Mouse (Mus musculus) C2C12 (cell line): Measurements from ENCODE around the gene Tmtc2.

Experiments
- CEBPB ChIP-seq: IDR thresholded peaks from one replicate; pipeline ENCODE4 v1.6.1; 2011; ENCODE audit warnings: low read depth, mild to moderate bottlenecking, control low read depth, moderate library complexity
- CTCF ChIP-seq: IDR thresholded peaks from one replicate; pipeline ENCODE4 v1.5.1; 2011; ENCODE audit not compliant: control insufficient read depth, insufficient read depth, insufficient read length
- MAX ChIP-seq: IDR thresholded peaks from one replicate; pipeline ENCODE4 v1.6.1; 2011; ENCODE audit warnings: mild to moderate bottlenecking, control low read depth
- USF1 ChIP-seq: IDR thresholded peaks from one replicate; pipeline ENCODE4 v1.6.1; 2011; ENCODE audit warnings: low read depth, mild to moderate bottlenecking, control low read depth, moderate library complexity

- TF ChIP-seq MAX (no peak), CTCF (no peak), USF1 (no peak), CEBPB (no peak)
Measured at GRCm38 (mm10) chr10:105504472-105504871, 69.8 kb downstream of the Tmtc2 start.
